Mouse (Mus musculus): ENCODE data around the gene Fkbp5. TPM values are rescaled to one million over a fixed set of nuclear protein-coding genes. Genes with fewer than 3 reads are reported as not detected.

Fkbp5 gene
- polyA plus RNA-seq, 1 experiment from 2014 or later: 36.5 TPM

- H3K4me2 ChIP-seq (replicated peaks): peak within 1 kb of the TSS; percentile 82
- WGBS: under 1% methylated on average over 65 of the region's 73 CpGs
- H3K4me3 ChIP-seq (replicated peaks): peak within 1 kb of the TSS; percentile 89
- no peaks in the 10 kb centered on the region for H3K27me3 ChIP-seq
- peaks cover 50% of the 10 kb centered on the region for H3K4me1 ChIP-seq
- peak; percentile 90 for ATAC-seq (ENCODE audit: insufficient number of reproducible peaks, low FRiP score, low TSS enrichment, low read depth)
- H3K9ac ChIP-seq: peak within 1 kb of the TSS; percentile 96
- no peaks in the 10 kb centered on the region for H3K36me3 ChIP-seq
- H3K9me3 ChIP-seq (replicated peaks): no peaks in the 10 kb centered on the region
- H3K27ac ChIP-seq (replicated peaks): peak within 1 kb of the TSS; percentile 100
Observed at GRCm38 (mm10) chr17:28350466-28351352, 166.6 kb downstream of the Fkbp5 start, which contains the start of gene Tead3. Tead3 (minus strand) TSS chr17:28350817.

GRCm38 (mm10) chr17:28349901-28350465, 167.3 kb downstream of the Fkbp5 start:
- Histone ChIP-seq H3K4me1 (peaks cover 57% of the 10 kb centered on the region), H3K27ac (replicated peaks) (peak overlapping the region; percentile 100), H3K36me3 (no peaks in the 10 kb centered on the region), H3K9me3 (replicated peaks) (no peaks in the 10 kb centered on the region), H3K4me2 (replicated peaks) (peak overlapping the region; percentile 82), H3K4me3 (replicated peaks) (peak overlapping the region; percentile 89), H3K9ac (peak overlapping the region; percentile 96), H3K27me3 (no peaks in the 10 kb centered on the region)
- 0% methylated on average over 54 of the region's 54 CpGs for WGBS
- ATAC-seq (ENCODE audit: insufficient number of reproducible peaks, low FRiP score, low TSS enrichment, low read depth): peak; percentile 44

- Histone ChIP-seq H3K27ac (replicated peaks) (peak overlapping the region; percentile 100), H3K36me3 (no peaks in the 10 kb centered on the region), H3K9me3 (replicated peaks) (no peaks in the 10 kb centered on the region), H3K4me3 (replicated peaks) (peak overlapping the region; percentile 89), H3K27me3 (no peaks in the 10 kb centered on the region), H3K4me2 (replicated peaks) (peak overlapping the region; percentile 82), H3K9ac (peak overlapping the region; percentile 96), H3K4me1 (peaks cover 63% of the 10 kb centered on the region)
- ATAC-seq (ENCODE audit: insufficient number of reproducible peaks, low FRiP score, low TSS enrichment, low read depth): no peak
- 4% methylated on average over 11 of the region's 13 CpGs for WGBS
Observed at GRCm38 (mm10) chr17:28349264-28349880, 168.0 kb downstream of the Fkbp5 start.

Small RNAs within 50 kb of the gene (microRNA-seq; reads per million reads assigned to microRNA genes)
- gene Gm25195 (ENCODE audit: borderline number of aligned reads) (not detected), gene Mir6969 (ENCODE audit: borderline number of aligned reads) (not detected)

Other genes starting within 250 kb of the Fkbp5 start
- gene Fance, start 204.0 kb downstream of the Fkbp5 start, polyA plus RNA-seq (2015; fragmentation: Nextera tagmentation; extraction: Ambion mirVana): 37.6 and 38.5 TPM in 2 replicates
- gene Rpl10a, start 189.1 kb downstream of the Fkbp5 start, polyA plus RNA-seq (2015; fragmentation: Nextera tagmentation; extraction: Ambion mirVana): 620 and 681 TPM in 2 replicates
- gene Tead3, start 166.7 kb downstream of the Fkbp5 start, polyA plus RNA-seq (2015; fragmentation: Nextera tagmentation; extraction: Ambion mirVana): 17.9 and 18.8 TPM in 2 replicates
- gene Tulp1, start 152.3 kb downstream of the Fkbp5 start, polyA plus RNA-seq (2015; fragmentation: Nextera tagmentation; extraction: Ambion mirVana): 5.1 and 5.8 TPM in 2 replicates
- gene Armc12, start 13.3 kb upstream of the Fkbp5 start, polyA plus RNA-seq (2015; fragmentation: Nextera tagmentation; extraction: Ambion mirVana): not detected in 2 replicates
- not detected in 2 replicates for gene Clpsl2, start 31.9 kb upstream of the Fkbp5 start, polyA plus RNA-seq (2015; fragmentation: Nextera tagmentation; extraction: Ambion mirVana)
- gene Clps, start 43.2 kb upstream of the Fkbp5 start, polyA plus RNA-seq (2015; fragmentation: Nextera tagmentation; extraction: Ambion mirVana): not detected in 2 replicates
- 0.59 and 0.64 TPM in 2 replicates for gene Lhfpl5, start 58.1 kb upstream of the Fkbp5 start, polyA plus RNA-seq (2015; fragmentation: Nextera tagmentation; extraction: Ambion mirVana)
- gene Srpk1, start 105.2 kb upstream of the Fkbp5 start, polyA plus RNA-seq (2015; fragmentation: Nextera tagmentation; extraction: Ambion mirVana): 87.9 and 93.9 TPM in 2 replicates
- 0.35 and 0.80 TPM in 2 replicates for gene Slc26a8, start 172.7 kb upstream of the Fkbp5 start, polyA plus RNA-seq (2015; fragmentation: Nextera tagmentation; extraction: Ambion mirVana)
- 46.7 and 48.1 TPM in 2 replicates for gene Mapk14, start 173.8 kb upstream of the Fkbp5 start, polyA plus RNA-seq (2015; fragmentation: Nextera tagmentation; extraction: Ambion mirVana)
- gene AC170998.1, start 208.6 kb upstream of the Fkbp5 start, polyA plus RNA-seq (2015; fragmentation: Nextera tagmentation; extraction: Ambion mirVana): 2.3 and 3.4 TPM in 2 replicates